8 mouse cellular contexts compared by ENCODE assay signal in genomic region chr14:117710463-117710911, GRCm38 (mm10).
A peak's percentile ranks its signal among the peaks of the same experiment; 100 is the strongest.
DNase-seq lines count a peak whose midpoint lies in the region; ATAC-seq and TF ChIP-seq lines count a peak whose summit lies in the region.

No protein-coding gene starts in this region.

- 67% methylated on average over 10 of the region's 10 CpGs for WGBS in limb, embryonic 11.5 days
- WGBS in kidney, adult 2 months: 60% methylated on average over 10 of the region's 10 CpGs

- DNase-seq in lung, adult 18-20 months: peak; percentile 42
- no peak for DNase-seq in lung, postnatal 4 days
- DNase-seq in limb, embryonic 11.5 days (ENCODE audit: low spot score): peak; percentile 52
- peak; percentile 8 for DNase-seq in right cerebral cortex, postnatal 4 days
- DNase-seq in B cell, adult 2 months: no peak
- no peak for DNase-seq in thymus, postnatal 25 days
- DNase-seq in kidney, adult 2 months: no peak

- no peak overlapping the region for H3K4me2 ChIP-seq in limb, embryonic 11.5 days (ENCODE audit: low read depth, severe bottlenecking)

- H3K36me3 ChIP-seq in limb, embryonic 11.5 days (ENCODE audit: control insufficient read depth, insufficient read depth, low read length): no peaks in the 10 kb centered on the region
- no peaks in the 10 kb centered on the region for H3K36me3 ChIP-seq in kidney, adult 2 months (ENCODE audit: control insufficient read depth, insufficient read depth, low read length)

- H3K4me1 ChIP-seq in limb, embryonic 11.5 days (ENCODE audit: control insufficient read depth, insufficient read depth, low read length): no peaks in the 10 kb centered on the region; the same call in 1 of the 2 replicates
- no peaks in the 10 kb centered on the region for H3K4me1 ChIP-seq in kidney, adult 2 months (ENCODE audit: control insufficient read depth, insufficient read depth, low read length)

- no peak overlapping the region for H3K4me3 ChIP-seq in limb, embryonic 11.5 days (ENCODE audit: low read depth, low read length)
- no peak overlapping the region for H3K4me3 ChIP-seq in kidney, adult 2 months (ENCODE audit: insufficient read depth, low read depth, low read length)

- H3K27me3 ChIP-seq in limb, embryonic 11.5 days (ENCODE audit: control insufficient read depth, insufficient read depth, low read length): no peaks in the 10 kb centered on the region
- no peaks in the 10 kb centered on the region for H3K27me3 ChIP-seq in kidney, adult 2 months (replicated peaks; ENCODE audit: control insufficient read depth, insufficient read depth, low read length)

- no peak overlapping the region; the same call in 1 of the 2 replicates for H3K27ac ChIP-seq in limb, embryonic 11.5 days (replicated peaks; ENCODE audit: low read depth, low read length)
- no peak overlapping the region for H3K27ac ChIP-seq in kidney, adult 2 months (ENCODE audit: insufficient read depth, low read depth, low read length)

- H3K9me3 ChIP-seq in limb, embryonic 11.5 days (ENCODE audit: control insufficient read depth, low read length): no peaks in the 10 kb centered on the region

- no peak for TF ChIP-seq CTCF in kidney, adult 2 months (conservative IDR thresholded peaks at IDR 0.05; ENCODE audit: insufficient read depth, insufficient read length, low read depth, low read length)

- H3K9ac ChIP-seq in limb, embryonic 11.5 days (ENCODE audit: low read length): no peak overlapping the region

- TF ChIP-seq POLR2A in kidney, adult 2 months (IDR thresholded peaks at IDR 0.05; ENCODE audit: low read depth, low read length): no peak

- peak; percentile 80 for ATAC-seq in granulocyte monocyte progenitor cell, adult 5-6 weeks (replicated peaks; ENCODE audit: poor library complexity, severe bottlenecking)
- peak; percentile 39; the same call in 1 of the 2 replicates for ATAC-seq in limb, embryonic 11.5 days (ENCODE audit: insufficient number of reproducible peaks, low FRiP score, low TSS enrichment, low read depth)

Comparison
In these comparisons a context has a peak if more than half of its experiments do, and no peak if none do; other contexts are left out.
1. DNase-seq: peak in lung, adult 18-20 months (2 of 2), limb, embryonic 11.5 days (single experiment) and right cerebral cortex, postnatal 4 days (single experiment); none in lung, postnatal 4 days (0 of 2), B cell, adult 2 months (0 of 2), thymus, postnatal 25 days (single experiment) and kidney, adult 2 months (single experiment).